ENCODE assay signal across 10 mouse cellular contexts in the genomic region with DNA sequence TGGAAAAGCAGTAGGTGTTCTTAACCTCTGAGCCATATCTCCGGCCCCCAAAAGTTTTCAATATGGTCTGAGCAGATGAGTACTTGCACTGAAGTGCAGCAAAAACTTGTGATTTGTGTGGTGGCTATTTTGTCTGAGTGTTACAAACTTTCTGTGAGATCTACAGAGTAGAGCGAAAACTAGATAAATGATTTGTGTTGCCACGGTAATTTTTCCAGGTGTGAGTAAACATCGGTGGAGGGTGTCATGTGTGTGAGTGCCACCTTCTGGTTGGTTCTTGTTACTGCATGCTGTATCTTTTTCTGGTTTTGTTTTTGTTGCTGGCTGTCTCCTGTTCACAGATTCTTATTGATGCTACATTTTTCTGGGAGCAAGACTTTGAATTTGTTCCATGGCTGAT. TPM values are rescaled to one million over a fixed set of nuclear protein-coding genes. Genes with fewer than 3 reads are reported as not detected.
DNase-seq lines count a peak whose midpoint lies in the region; TF ChIP-seq lines count a peak whose summit lies in the region.
"Had no signal": no experiment of that assay in that cellular context is flagged by ENCODE, and none has a peak within 500 bp of the region (broad histone marks: within the 10 kb centered on the region; RNA-seq: fewer than 3 reads in every experiment).

No protein-coding gene starts in this region.

- TF ChIP-seq POLR2A in kidney, adult 2 months (IDR thresholded peaks at IDR 0.05; ENCODE audit: low read depth, low read length) = no peak

- 32% methylated on average over 4 of the region's 4 CpGs for WGBS in kidney, adult 2 months

- no peak overlapping the region for H3K27ac ChIP-seq in kidney, adult 2 months (ENCODE audit: insufficient read depth, low read depth, low read length)

- no peaks in the 10 kb centered on the region for H3K36me3 ChIP-seq in kidney, adult 2 months (ENCODE audit: control insufficient read depth, insufficient read depth, low read length)

- H3K4me3 ChIP-seq in kidney, adult 2 months (ENCODE audit: insufficient read depth, low read depth, low read length) = no peak overlapping the region

- H3K4me1 ChIP-seq in kidney, adult 2 months (ENCODE audit: control insufficient read depth, insufficient read depth, low read length) = no peaks in the 10 kb centered on the region

- H3K27me3 ChIP-seq in kidney, adult 2 months (replicated peaks; ENCODE audit: control insufficient read depth, insufficient read depth, low read length) = no peaks in the 10 kb centered on the region

- DNase-seq in kidney, adult 2 months = peak; percentile 24
- no peak for DNase-seq in kidney, postnatal 10 days
- DNase-seq in 3T3-L1 (ENCODE audit: low read depth, low spot score) = peak; percentile 69
- DNase-seq in ES-CJ7 (ENCODE audit: low read depth, low spot score) = peak; percentile 78
- DNase-seq in embryo, embryonic 11 days = peak; percentile 19
- DNase-seq in ovary, adult 18-20 months (ENCODE audit: low spot score) = no peak
- no peak for DNase-seq in B cell, adult 2 months
- DNase-seq in thymus, postnatal 10 days (ENCODE audit: low spot score in 2 of 2) = no peak
- DNase-seq: lung, postnatal 10 days; thymus, adult 18-20 months had no signal

- peak; percentile 40; the same call in 1 of the 2 replicates for TF ChIP-seq CTCF in kidney, adult 2 months (conservative IDR thresholded peaks at IDR 0.05; ENCODE audit: insufficient read depth, insufficient read length, low read depth, low read length)

RNA-seq across cellular contexts. Expression of gene AU018091, which starts 15.4 kb away (rescaled TPM):
- not detected in 2 replicates for polyA plus RNA-seq in kidney, adult 2 months (2012; rRNA removed)

Comparison
In these comparisons a context has a peak if more than half of its experiments do, and no peak if none do; other contexts are left out.
1. DNase-seq: peak in kidney, adult 2 months (single experiment), 3T3-L1 (single experiment), ES-CJ7 (single experiment) and embryo, embryonic 11 days (single experiment); none in kidney, postnatal 10 days (single experiment), ovary, adult 18-20 months (single experiment), B cell, adult 2 months (0 of 2) and thymus, postnatal 10 days (0 of 2).